Mouse (Mus musculus) B cell, adult 2 months (primary cell): ENCODE results near the gene Snd1.

ENCODE experiments used
- DNase-seq, 2 experiments: peaks; one replicate each; pipeline ENCODE4 v3.0.0; 2022

Snd1 gene

DNA sequence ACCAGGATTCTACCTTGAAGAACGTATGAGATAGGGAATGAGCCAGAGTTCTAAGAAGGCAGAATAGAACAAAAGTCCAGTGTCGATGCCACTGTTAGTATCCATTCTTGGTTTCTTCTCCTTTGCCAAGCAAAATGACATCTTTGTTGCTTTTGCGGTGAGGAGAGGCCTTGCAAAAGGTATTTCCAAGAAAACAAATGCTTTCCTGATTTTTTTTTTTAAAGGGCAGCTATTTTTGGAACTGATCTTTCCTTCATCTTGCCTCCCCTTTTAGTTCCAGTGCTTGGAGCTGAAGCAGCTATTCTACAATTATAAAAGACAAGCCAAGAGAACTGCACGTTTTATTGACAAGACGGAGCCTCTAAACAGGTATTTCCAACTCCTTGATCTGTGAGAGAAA is at the start of gene Snd1:
Gene Snd1 (plus strand): TSS at position 301 of the 400 bp plus-strand sequence.
- no peak for DNase-seq

DNA sequence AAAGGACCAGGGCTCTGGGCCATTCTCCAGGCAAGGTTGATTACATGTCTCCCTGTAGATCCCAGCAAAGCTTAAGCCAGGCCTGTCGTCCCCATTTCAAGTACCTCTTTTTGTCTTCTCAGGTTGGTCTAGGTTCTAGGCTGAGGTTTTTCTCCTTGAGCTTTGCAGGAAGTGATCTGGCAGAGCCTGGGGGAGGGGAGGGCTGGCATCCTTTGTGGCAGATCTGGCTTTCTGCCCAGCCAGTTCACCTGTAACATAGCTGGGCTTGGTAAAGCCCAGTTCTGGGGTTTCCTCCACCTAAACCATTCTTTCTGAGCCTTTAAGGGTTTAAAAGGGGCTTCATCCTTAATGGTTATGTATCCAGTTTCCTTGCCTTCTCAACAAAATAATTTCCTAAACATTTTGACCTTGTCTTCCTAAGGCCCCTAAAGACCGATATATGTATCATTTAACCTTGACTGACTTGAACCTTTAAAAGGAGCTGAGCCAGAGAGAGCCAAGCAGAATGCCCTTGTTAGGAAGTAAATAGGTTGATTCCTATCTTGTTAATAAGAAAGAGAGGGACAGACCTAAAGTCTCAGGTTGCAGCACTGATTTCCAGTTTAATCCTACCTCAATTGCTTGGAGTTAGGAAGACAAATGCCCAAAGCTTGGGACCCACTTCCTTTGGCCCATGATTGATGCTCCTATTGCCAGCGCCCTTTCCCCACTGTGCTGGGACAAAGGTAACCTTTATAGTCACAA is 47.7 kb upstream of the Snd1 start, which contains the start of gene Fscn3:
Gene Fscn3 (plus strand): TSS at position 694 of the 744 bp plus-strand sequence.
- DNase-seq: no peak

DNA sequence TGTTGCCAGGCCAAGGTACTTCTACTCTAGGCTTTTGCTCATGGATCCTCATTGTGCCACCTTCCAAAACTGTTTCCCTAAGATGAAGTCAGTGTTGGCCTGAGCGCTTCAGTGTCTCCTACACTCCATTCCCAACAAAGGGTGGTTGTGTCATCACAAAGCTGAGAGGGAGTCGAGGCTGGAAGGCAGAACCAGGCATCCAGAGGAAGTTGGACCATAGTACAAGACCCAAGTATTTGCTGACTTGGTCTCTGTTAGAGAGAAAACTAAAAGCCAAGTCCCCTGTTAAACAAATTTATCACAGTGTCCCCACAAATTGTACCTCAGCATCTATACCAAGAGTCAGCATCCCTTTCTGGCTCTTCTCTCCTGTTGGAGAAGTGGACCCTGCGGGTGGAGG is 46.6 kb upstream of the Snd1 start, which contains the start of gene Gcc1:
Gene Gcc1 (minus strand): TSS at position 101 of the 400 bp plus-strand sequence.
- no peak for DNase-seq

DNA sequence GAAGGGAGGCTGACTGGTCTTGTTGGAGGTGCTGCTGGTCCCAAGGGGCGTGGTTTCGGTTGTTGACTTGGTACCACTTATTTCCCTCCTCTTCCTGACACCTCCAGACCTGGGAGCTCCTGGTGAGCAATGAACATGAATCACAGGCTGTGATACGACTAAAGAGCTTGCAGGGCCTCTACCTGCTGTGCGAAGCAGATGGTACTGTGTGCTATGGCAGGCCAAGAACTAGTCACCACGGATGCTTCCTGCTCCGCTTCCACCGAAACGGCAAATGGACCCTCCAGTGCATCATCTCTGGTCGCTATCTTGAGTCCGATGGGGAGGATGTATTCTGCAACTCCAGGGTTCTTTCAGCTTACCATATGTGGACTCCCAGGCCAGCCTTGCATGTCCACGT is 45.1 kb upstream of the Snd1 start:
- DNase-seq: no peak

DNA sequence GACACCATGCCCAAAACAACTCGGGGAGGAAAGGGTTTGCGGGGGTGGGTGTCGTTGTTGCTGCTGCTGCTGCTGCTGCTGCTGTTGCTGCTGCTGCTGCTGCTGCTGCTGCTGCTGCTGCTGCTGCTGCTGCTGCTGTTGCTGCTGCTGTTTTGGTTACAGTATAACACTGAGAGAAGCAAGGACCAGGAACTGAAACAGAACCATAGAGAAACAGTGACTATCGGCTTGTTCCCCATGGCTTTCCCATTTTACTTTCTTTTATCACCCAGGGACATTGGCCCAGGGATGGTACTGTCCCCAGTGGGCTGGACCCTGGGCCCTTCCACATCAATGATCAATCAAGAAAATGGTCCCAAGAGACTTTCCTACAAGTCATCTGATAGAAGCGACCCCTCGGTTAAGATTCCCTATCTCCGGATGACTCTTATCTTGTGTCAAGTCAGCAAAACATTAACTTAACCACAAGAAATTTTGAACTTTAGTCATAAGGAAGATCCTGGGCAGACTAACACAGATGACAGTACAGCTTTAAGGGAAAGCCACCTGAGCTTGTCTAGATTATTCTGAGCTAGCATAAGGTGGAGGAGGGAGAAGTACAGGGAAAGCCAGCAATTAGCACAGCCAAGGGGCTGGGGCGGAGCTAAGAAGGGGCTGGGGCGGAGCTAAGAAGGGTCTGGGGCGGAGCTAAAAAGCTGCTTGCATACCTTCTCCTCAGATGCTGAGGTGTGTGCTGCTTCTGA is 44.0 kb upstream of the Snd1 start:
- no peak for DNase-seq

DNA sequence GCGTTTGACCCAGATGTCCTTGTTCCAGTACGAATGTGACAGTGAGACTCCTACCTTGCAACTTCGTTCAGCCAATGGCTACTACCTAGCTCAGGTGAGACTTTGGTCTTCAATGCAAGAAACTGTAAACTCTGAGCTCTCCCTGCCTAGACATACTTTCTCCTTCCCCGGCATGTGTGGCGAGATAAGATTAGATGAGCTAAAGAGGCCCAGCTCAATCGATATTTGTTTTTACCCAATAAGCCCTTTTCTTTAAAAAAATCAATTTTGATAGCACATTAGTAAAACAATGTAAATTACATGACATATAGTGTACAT is 43.4 kb upstream of the Snd1 start:
- DNase-seq: no peak

DNA sequence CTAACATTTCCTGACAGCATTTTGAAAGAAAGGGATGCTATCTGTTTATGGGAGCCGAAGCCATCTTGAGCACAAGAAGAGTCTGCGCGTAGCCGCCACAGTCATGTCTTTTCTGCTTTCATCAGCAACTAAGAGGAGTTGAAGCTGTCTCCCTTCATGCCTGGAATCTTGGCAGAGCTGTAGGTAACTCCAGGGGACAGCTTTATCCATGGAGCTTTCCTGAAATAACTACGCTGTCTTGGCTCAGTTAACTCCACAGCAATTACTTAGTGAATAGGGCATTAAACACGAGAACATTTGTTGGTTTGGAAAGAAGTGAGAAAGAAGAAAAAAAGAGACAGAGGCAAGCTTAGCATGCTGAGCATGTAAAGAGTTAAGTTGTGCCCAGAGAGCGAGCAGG is 27.0 kb upstream of the Snd1 start:
- no peak for DNase-seq

DNA sequence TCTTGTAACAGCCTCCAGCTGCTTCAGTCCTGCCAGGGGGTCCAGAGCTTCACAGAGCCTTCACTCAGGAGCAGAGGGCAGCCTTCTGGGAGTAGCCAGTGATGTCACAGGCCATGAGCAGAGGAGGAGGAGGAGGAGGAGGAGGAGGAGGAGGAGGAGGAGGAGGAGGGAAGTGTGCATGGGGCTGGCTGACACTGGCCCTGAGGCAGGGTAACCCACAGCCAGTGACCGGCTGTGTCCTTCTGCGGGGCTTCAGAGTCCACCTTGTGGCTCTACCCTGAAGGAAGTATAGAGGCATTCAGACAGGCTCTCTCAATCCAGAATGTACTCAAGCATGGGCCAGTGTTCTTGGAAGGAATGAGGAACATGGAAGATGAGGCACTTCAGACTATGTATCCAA is 25.7 kb upstream of the Snd1 start, which contains the start of gene Pax4:
Gene Pax4 (minus strand): TSS at position 101 of the 400 bp plus-strand sequence.
- no peak for DNase-seq

DNA sequence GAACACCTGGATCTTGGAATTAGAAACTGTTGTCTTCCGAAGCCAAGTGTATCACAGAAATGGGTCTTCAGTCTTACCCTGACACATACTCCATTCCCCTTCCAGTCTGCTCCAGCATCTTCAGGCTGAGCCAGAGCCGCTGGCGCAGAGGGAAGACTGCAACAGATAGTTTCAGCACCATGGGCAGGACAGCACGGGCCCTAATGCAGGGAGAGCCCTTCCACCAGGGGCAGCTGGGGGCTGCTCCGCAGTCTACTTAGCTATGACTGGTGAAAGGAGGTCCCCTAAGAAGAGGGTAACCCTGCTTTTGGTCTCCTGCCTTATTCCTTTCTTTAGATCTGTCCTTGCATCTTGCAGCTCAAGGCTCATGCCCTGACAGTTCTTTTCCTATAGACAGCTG is 24.5 kb upstream of the Snd1 start:
- no peak for DNase-seq

DNA sequence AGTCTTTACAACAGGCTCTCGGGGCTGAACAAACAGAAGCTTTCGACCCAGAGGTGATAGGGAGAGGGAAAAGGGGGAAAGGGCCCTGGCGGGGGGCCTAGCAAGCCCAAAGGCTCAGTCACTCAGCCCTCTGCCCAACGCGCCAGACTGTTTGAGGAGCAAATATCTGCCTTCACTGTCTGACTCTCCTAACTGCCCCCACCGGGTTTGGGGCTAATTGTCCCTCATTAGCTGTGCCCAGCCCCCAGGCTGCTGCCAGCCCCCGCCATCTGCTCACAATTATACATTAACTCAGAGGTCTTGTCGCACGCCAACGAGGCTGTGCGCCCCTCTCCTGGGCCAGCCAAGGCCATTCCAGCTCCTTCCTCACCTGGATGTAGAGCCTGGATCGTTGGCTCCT is 24.0 kb upstream of the Snd1 start:
- DNase-seq: no peak

DNA sequence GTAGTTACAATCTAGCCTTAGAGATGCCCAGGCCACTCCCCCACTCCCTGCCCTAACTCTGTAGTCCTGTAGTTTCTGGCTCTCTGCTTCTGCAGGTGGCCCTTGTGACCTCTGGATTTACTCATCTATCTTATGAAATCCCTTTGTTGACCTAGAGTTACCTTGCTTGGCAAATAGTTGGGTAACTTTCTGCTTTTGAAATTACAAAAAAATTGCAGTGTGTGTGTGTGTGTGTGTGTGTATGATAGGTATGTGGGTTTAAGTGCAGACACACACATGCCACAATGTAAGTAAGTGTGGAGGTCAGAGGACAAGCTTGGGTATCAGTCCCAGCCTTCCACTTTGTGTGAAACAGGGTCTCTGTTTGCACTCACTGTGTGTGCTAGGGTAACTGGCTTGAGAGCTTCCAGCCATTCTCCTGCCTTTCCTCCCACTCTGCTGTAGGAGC is 15.7 kb upstream of the Snd1 start:
- DNase-seq: no peak

DNA sequence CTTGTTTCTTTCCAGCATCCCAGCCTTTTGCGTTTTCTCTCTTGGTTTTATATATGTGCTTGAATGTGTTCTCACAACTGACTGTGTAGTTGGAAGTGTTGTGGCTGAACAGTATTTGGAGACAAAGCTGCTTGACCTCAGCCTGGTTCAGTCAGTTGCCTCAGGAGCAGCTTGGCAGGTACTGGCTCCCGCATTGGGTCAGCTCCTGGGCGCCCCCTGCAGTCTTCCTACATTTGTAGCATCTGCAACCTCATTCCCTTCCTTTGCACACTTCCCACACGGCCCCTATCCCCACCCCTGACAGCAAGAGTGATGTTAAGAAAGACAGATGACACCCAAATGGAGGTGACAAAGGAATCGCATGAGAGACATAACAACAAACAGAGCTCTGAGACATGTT is 14.4 kb upstream of the Snd1 start:
- peak; percentile 35 to 37 for DNase-seq

DNA sequence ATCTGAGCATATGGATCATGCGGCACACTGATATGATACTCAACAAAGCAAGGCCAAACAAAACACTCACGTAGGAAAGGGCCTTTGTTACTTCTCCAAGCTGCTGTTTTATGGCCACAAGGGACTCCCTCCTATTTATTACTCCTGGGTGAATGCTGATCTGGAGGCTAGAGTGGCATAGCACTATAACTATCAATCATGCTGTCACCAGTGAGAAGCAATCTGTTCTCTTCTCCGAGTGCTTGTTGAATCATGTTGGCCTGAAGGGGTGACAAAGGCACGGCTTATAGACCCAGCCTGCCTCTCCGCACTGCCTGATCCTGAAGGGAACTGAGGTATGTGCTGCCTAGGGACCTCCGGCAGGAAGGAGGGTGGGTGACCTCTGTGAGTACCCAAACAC is 10.3 kb upstream of the Snd1 start:
- DNase-seq: no peak

DNA sequence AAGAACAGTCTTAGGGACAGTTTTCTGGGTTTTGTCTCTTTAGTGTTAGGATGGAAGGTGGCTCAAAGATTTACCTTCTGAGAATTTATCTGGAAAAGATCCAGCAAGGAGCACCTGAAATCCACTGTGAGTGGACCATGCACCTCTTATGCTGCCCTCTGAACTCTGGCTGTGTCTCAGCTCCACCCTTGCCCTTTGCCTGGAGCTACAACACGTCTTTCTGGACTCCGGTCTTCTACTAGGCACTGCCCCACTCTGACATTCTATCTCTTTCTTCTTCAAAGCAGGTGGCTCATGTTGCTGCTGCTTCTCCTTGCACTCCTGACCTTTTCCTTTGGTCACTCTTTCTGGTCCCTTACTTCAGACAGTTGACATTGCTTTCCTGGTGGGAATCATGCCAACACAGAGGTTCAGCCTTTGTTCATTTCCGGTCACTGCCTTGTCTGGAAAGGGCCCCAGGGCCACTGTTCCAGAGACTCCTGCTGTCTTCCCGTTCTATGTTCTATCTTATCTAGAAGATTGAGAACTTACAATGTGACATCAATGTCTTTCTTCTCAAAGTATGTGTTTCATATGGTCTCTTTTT is 4.8 kb upstream of the Snd1 start:
- no peak for DNase-seq

DNA sequence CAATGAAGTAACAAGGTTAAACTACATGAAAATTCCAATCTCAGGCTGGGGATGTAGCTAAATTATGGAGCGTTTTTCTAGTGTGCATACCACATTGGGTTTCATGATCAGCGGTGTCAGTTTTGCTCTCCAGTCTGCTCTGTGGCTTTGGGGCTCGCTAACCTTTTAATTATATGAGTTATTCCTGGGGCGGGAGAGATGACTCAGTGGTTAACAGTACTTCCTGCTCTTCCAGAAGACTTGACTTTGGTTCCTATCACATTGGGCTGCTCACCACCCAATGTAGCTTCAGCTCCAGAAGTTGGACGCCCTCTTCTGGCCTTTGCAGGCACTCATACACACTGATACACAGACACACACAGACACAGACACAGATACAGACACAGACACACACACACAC is 4.3 kb upstream of the Snd1 start:
- DNase-seq: no peak

DNA sequence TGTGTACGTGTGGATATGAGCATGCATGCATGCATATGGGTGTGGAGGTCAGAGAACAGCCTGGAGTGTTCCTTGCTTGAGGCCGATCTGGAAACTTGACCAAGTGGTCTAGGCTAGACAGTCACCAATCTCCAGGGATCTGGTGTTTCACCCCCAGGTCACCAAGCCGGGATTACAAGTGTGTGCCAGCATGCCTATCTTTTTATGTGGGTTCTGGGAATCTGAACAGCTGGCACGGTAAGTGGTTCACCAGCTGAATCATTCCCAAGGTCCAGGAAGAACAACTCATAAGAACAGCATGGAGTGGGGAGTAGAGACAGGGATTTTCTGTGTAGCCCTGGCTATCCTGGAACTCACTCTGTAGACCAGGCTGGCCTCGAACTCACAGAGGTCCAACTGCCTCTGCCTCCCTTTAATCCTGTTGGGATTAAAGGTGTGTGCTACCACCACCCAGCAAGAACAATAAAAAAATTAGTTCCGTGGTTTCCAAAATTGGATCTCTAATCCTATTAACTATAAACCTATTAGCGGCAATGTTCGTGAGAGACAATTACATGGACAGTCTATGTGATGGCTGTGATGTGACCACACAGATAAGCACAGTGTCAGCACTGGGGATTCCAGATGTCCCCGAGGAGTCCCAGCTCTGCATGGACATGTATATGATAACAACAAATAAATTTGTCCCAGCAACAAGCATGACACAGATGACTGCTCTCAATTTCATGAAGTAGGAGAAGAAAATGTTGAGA is 3.5 kb upstream of the Snd1 start:
- no peak for DNase-seq

DNA sequence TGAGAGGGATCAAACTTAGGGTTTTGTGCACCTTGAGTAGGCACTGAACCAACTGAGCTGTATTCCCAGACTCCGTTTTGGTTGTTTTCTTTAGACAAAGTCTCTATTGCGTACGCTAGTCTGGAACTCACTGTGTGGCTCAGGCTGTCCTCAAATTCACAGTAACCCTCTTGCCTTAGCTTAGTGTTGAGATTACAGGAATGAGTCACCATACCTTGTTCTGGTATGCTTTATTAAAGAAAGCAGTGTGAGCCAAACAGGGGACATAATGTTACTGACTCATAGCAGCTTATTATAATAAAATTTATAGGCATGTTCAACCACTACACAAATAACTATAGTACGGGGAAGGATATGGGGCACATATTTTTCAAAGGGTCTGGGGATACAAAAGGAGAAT is 728 bp upstream of the Snd1 start:
- no peak for DNase-seq

DNA sequence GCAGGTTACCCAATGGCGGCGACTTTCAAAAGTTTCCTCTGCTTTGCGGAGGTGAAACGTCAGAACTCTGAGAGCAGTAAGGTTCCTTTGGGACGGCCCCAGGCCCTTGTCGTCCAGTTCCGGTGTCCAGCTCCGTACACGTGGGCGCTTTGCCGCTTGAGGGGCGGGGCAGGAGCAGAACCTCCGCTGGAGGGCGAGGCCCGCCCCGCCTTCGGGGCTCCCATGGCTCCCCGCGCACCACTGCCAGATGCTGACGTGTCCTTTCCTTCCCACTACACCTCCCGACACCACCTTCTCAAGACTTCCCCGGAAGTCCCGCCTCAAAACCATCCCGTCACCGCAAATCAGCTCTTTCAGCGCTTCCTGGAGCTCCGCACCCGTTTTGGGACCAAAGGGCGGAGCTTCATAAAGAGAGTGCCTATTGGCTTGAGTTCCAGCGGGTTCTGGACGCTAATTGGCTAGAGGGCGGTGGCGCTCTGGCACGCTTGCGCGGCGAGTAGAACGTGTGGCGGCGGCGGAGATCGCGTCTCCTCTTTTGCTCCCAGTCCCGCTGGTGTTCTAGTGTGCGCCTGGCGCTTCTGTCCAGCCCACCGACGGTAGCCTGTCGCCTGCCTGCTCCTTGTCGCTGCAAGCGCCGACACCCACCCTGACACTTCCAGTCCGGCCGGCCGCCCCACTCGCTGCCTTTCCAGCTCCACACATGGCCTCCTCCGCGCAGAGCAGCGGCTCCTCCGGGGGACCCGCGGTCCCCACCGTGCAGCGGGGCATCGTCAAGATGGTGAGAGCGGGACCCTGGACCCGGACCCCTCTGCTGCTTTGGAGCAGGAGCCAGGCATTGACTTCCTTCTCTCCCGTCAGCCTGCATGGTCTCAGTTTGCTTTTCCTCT is 5.2 kb downstream of the Snd1 start:
- DNase-seq: peak; percentile 94 to 96

DNA sequence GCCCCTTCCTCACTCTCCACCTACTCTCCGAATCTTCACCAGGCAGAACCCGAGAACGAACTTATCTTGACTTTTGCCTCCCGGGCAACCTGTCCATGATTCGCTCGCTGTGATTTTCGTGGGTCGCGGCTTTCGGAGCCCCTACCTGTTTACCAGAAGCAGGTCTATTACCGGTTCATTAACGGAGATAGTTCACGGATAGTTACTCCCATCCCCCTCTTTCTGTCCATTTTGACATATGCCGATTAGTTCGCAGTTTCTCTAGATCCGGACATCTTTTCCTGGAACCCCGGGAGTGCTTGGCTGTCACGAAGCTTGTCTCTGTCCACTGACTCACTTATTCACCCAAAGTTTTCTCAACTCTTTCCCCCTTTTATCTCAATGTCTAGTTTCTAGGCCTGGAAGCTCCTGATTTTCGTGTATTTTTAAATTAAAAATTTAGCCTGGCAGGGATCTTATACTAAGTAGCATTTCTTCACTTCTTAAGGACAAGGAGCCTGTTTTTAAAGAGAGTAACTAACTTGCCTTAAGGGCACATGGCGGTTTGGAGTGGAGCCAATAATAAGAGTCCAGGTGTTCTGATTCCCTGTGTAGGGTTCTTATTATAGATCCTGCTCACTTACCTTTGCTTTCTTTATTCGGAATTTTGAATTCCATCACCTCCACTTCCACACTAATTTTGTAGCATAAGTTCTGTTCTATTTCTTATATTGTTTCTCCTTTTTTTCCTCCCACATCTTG is 6.0 kb downstream of the Snd1 start:
- DNase-seq: no peak

DNA sequence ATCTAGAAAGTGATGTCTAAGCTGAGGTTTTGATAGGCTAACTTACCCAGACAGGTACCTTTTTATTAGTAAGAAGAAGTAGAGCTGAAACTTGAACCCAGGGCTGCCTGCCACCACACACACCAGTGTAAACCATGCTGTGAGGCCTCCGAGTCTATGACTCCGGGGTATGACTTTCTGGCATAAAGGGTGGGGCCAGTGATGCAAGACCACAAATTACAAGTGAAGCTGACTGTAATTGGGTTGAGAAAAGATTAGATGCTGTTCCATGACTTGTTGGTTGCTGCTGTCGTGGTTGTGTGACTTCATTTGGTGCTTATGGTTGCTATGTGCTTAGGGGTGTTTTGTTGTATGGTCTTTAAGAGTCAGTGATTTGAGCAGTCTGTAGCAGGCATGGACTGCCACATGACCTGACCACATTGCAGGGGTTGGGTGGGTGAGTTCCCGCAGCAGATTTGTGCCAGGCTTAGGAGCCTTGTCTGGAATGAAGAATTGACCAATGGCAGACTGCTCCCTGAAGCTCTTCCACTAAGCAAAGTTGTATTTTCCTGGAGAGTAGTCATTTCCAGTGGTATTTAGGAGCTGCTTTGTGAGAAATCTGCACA is 7.9 kb downstream of the Snd1 start:
- no peak for DNase-seq

DNA sequence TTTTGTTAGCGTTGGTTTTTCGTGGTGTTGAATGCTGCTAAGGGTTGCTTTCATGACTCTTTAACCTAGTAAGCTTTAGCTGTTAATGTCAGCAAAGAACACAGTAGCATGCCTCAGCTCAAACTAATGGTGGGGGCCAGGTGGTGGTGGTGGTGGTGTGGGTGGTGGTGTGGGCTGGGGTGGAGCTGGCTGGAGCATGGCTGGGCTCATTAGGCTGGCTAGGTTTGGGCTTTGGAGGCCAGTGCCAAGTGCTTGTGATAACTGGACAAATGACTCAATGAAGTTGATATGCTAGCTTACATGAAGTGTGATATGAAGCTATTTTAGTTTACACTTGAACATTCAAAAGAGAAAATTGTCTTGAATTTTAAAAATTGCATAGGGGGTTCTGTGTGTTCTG is 11.1 kb downstream of the Snd1 start:
- DNase-seq: no peak
